Mouse (Mus musculus) ES-E14 (cell line): ENCODE measurements at regions not wholly inside any gene's neighbourhood (a gene's known extent, or its start where the extent isn't known, plus 50 kb on each side); places are given as distances from the start of the nearest gene placed in this dataset.

Experiments used
- CHD2 ChIP-seq: IDR thresholded peaks from 2 replicates; pipeline ENCODE4 v1.6.1; 2014; ENCODE audit warnings: mild to moderate bottlenecking, low read depth, low read length, inconsistent platforms
- HCFC1 ChIP-seq: IDR thresholded peaks from 2 replicates; pipeline ENCODE4 v1.6.1; 2012; ENCODE audit warnings: low read length, inconsistent platforms, borderline replicate concordance; ENCODE audit not compliant: insufficient read depth
- ZC3H11A ChIP-seq: IDR thresholded peaks from 2 replicates; pipeline ENCODE4 v1.6.1; 2012; ENCODE audit warnings: low read depth, mild to moderate bottlenecking, inconsistent platforms, low read length, borderline replicate concordance
- ZNF384 ChIP-seq: IDR thresholded peaks from 2 replicates; pipeline ENCODE4 v1.6.1; 2012; ENCODE audit warnings: low read depth, low read length, inconsistent platforms

- no peak for TF ChIP-seq ZNF384
- no peak for TF ChIP-seq CHD2
- no peak for TF ChIP-seq HCFC1
- no peak for TF ChIP-seq ZC3H11A
Measured at GRCm38 (mm10) chr8:6179602-6180001, 1074.5 kb upstream of the Slc10a2 start.
